Mouse (Mus musculus): ENCODE measurements around the gene Ank.

The Ank gene

DNA sequence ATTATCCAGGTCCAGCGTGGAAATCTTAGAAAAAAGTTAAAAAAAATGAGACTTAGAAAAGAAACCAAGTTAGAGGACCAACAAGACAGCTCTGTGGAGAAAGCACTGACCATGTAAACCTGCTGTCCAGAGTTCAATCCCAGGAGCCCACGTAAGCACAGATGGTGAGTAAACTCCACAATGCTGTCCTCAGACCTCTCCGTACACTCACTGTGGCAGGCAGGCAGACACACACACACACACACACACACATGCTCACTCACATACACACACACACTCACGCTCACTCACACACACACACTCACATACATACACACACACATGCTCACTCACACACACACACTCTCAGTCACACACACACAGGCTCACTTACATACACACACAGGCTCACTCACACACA, 146.8 kb downstream of the Ank start:
- DNase-seq, result no peak

DNA sequence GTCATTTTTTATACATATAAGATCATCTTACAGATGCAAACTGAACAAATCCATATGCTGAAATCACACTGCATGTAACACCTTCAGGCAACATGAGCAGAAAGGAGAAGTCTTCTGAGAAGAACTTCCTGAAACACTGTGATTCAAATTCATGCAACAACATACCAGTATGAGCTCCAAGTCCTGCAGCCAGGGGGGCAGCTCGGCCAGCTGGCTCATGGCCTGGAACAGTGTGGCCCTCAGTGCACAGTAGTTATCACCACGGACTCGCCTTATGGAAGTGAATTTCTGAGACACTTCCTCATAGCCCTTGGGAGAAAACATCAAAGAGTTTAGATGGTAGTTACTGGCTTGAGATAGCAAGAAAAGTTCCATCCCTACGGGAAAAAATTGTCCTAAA, 149.7 kb downstream of the Ank start:
- no peak for DNase-seq

DNA sequence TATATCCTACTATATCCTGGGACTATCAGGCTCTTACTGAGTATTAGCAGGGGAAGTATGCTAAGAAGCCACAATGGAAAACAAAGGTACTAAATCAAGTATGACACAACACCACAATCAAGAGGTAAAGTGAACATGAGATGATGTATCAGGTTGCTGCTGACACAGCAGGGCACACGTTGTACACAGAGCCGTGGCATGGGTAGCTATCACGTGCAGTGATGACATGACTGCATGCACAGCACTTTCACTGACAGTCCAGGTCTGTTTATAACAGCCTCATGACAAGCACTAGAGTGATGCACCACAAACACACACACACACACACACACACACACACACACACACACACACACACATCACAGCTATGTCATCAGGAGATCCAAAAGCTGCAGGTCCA, 150.8 kb downstream of the Ank start:
- no peak for DNase-seq

DNA sequence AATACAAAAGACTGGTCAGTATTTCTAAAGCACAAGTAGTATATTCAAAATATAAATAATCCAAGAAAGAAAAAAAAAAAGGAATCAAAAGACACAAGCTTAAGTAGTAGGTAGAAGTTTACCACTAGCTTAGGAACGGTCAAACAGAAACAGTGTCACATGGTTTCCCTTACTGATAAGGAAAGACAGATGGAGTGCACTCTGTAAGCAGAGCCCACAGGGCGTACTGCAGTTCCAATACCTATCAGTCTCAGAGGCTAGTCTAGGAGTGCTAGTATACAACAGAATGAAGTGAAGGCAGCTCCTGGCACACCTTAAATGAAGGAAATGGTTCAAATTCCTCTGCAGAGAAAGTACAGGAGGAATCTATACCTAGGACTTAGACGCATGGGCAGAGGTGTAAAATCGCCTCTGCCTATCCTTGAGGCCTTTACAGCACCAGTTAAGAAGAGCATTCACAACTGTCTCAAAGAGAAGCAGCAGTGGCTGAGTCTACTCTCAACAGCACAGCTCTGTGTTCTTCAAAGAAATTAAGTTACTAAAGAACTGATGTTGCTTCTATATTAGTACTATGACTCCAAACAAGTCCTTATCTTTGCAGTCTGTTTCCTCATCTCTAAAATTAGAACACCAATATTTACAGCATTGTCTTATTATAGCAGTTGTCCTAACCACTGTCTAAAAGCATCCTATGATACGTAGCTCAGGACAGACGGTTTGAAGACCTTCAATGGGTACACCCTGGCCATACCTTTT, 152.5 kb downstream of the Ank start:
- no peak for DNase-seq

DNA sequence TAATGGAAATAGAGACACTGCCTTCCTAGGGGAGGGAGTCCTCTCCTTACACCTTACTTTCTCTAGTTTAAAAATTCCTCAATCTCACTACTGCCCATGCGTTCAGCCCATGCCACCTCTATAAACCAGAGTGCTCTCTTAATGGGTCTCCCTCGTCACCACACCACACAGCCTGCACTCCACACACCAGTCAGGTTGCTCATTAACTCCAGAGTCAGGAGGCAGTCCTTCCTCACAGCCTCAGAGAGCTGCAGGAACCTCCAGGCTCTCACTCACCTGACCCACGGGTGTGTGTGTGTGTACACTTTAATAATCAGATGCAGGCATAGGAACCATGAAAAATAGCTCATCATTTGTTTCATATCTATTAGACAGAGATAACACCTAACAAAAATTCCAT, 153.2 kb downstream of the Ank start:
- DNase-seq, result peak; percentile 81

DNA sequence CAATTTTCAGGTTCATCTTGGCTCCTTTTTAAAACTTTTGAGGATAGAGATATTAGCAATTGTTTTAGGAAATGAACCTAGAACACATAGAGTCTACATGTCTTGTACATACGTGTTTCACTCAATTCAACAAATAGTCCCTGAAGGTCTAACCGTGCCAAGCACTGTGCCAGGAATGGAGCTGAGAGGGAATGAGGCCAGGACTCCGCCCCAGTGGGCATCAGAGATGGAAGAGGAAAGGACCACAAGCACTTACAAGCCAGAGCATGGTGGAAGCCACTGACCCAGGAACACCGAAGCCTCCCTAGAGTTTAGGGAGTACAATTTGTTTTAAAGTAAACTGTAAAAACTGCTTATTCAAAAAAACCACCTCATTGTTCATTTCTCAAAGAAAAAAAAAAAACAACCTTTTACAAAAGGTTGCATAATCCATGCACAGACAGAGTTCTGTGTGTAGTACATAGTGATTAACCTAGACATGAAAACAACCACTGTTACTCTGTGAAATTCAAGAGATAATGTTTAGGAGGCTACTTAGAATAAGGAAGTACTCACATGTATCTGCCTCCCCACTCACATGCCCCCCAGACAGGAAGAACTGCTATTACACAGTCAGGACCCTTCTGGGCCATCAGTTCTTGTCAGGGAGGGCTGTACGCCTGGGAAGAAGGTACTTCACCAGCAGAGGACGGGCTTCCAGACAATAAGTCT, 154.2 kb downstream of the Ank start:
- peak; percentile 40 for DNase-seq

DNA sequence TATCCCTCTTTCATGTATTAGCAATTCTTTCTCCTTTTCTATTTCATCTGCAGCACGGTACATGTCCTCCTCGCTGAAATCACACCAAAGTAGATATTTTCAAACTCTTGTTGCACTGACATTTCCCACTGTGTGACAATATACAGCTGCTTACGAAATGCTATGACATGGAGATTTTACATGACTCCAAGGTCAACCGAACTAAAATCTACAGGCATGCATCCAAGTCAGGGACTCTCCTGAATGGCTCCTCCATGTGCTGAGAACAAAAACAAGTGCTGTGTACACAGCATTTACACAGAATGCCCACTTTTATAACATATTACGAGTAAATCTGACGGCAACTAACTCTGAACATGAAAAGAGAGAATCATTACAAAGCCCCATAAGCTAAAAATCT, 156.8 kb downstream of the Ank start:
- DNase-seq, result no peak

DNA sequence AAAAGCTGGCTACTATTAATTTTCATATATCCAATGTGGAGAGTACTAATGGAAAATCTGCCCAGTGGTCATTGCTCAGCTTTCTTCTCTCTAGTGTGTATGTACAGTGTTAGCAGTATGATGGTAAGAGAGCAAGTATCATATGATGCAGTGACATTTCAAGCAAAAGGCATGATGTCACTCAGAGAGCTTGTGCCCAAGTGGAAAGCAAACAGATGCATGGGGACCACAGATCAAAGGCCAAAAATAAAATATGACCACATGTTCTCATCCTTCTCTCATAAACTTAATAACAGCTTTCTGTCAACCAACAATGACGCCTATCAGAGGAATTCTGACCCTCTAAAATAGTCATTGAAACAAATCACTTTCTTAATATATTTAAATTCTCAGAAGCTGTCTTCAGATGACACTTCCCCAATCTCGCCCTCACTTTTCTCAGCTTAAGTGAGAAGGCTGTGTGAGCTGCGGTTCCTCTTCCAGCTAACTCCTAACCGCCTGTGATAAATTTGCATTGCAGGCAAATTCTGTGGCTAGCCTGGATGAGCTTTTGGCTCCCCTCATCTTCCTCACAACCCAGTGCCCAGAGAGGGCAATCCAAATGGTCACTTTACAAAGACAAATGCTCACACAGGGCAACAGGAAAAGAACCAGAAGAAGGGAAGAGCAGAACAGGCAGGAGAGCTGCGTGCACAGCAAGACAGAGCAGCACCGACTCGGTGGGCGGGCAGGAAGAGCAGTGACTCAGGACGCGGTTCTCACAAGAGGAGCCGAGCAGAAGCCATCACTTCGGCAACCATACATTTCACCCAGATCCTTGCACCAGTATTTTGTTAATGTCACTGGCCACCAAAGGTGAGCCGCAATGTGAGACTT, 158.8 kb downstream of the Ank start:
- no peak for DNase-seq

DNA sequence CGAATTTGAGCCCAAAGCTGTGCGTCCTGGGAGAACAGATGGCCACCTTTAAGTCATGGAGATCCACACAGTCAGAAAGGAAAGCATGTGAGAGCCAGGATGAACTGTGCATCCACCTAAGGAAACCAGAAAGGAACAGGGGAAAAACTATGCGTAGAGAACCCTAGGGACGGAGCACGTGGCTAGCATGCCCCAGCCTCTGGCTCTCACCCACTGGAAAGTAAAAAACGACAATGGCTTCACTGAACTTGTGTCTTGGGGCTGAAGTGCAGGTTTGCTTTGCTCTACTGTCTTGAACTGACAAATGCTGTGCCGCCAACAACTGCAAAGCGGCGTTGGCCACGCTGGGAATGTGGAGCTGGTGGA, 159.4 kb downstream of the Ank start:
- DNase-seq, result no peak

DNA sequence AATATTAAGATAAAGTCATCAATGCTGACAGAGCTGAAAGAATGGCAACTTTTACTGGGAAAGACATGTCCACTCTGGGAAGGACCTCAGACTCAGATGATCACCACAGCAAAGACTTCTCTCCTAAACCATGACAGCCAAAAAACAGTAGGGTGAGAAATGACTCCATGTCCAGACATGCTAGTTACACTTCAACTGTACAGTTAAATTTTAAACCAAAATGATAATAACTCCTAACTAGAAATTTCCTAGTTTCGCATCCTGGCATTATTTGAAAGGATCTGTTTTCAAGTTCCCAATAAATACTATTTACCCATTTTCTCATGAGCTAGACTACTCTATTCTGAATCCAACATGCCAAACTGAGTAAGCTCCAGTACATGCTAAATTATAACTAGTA, 159.8 kb downstream of the Ank start:
- no peak for DNase-seq

DNA sequence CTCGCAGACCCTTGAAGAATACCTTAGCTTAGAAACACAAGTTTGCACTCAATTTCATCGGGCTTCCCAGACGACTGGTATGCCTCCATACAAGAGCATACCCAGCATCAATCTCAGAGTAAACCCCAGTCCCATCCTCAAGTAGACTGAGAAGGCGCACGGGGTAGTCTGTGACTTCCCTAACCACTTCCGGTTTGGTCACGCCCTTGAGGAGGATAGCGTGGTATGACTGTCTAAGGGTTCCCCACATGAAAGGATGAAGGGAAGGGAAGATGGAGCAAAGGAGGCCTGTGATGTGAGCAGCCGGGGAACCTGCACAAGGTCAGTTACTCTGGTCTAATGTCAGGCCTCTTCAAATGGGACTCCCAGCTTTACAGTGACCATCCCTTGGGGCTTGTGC, 161.3 kb downstream of the Ank start:
- DNase-seq, result no peak

DNA sequence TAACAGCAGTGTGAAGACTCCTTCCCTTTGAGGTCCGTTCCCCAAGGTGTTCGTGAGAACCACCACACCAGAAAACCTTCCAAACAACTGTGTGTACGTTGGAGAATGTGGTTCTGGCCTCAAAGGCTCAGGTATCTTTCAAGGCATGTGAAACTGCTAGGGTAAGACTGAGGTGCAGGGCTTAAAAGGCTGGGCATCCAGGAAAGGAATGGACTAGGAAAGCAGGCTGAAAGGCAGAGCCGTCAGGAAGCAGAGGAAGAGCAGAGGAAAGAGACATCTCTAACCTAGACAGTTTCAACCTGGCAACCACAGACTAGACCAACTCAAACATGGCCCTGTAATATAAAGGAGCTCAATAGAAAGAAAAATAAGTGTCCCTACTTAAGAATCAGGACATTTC, 162.6 kb downstream of the Ank start:
- no peak for DNase-seq

DNA sequence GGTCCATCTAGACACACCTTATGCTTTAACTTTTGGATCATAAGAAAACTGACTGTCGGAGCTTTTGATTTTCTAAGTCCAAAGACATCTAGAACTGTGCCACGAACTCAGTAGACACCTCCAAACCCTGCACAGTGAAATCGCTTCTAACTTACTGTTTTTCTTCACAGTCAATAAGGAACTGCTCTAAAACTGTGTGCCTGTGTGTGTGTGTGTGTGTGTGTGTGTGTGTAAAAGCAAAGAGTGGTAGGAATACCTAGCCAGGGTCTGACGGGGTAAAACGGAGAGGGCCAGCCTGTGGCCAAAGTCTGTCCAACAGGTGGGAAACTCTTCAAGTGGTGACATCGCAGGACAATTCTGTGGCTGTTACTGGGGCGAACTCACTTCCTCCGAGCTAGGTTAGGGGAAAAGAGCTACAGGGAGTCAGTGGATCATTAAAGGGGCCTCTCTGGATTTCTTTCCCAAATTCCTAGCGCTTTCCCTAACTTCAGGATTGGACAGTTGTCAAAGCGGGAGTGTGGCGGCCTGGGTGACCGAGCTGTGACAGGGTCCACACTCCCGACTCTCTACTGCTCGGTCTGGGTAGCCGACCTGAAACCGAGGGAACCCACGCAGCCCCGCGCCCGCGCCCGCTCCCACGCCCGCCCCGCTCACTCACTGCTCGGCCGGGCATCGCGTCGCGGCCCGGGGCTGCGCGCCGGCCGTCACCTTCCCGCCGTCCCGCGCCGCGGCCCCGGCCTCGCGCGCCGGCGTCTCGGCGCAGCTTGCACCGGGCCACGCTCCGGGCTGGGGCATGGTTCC, 163.5 kb downstream of the Ank start:
- no peak for DNase-seq

DNA sequence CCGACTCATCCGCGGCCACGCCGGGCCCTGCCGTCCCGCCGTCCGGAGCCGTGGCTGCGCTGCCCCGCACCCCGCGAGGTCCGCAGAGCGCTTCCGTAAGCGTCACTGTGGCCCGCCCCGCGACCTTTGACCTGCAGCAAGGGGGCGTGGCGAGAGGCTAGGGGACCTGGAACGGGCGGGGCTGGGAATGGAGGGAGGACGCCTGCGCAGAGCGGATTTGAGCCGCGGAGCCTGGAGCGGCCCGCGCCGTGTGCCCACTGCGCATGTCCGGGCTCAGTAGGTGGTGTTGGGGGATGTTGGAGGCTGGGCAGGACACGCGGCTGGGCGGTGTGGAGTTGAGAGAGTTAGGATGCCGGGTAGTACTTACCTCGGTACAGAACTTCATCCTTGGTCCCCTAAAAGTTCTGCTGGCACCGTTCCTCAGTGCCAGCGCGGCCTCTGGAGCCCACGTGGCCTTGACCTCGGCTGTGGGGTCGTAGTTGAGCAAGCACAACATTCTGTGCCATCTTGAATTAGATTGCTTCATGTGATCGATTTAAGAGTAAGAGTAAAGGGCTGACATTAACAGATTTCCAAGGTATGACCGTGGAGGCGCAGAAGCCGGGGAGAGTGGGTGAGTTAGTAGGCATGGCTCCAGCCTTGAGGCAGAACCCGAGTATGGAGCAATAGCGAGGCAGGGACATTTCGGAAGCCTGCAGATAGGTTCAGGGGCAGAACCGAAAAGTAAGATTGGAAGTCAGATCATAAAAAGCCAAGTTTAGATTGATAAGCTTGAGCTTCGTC, 164.3 kb downstream of the Ank start, which contains the start of gene Otulin:
Gene Otulin (minus strand): TSS at position 93 of the 783 bp plus-strand sequence.
- peak; percentile 97 for DNase-seq

DNA sequence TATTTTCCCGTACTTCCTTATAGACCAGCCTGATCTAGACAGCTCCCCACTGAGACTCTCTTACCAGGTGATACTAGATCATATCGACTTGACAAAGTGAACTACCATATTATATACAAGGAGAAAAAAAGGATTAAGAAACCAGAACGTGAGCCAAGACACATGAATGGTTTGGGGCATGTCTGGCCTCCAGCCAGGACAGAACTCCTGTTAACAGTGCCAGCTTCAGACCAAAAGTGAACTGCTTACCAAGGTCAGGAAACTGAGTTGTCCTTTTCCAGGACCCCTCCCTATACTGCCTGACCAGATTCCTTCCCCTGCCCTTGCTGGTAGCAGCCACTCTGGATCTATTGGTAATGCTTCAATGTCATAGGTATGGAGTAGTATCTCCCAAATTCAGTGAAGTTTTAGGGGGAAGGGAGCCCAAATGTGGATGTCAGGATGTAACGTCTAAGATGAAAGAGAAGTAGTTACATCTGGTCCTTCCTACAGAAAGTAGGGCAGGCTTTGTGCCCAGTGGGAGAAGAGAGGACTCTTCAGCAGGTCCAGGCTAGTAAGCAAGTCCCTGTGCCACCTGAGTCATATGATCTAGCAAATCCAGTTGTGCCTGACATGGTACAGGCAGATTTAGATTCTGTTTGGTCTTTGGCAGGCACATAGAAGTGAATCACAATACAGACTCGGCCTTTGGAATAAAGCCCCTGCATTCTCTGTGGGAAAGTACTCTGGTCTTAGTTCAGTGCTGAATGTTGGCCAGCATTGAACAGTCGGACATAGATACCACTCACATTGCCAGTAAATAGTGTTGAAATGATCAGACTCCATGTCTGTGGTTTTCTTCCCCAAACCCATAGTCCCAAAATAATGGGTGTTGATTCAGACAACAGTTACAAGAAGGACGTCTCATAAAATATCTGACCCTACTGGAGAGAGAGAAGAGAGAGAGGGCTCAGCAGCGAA, 167.7 kb downstream of the Ank start:
- DNase-seq, result peak; percentile 44

DNA sequence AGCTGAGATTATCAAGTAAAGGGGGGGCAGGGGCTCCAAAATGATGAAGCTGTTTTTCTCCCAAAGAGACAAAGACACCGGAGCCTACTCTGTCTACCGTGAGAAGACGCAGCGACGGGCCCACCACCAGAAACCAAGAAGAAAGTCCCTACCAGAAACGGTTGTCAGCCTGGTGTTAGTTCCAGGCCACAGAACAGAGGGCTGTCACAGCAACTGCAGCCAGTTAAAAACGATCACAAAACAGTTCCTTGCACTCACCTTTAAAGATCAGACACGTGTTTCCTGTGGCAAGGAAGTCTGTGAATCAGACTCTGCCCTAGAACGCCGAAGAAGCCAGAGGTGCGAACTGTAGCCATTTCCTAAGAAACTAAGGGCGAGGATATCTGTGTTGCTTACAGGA, 174.7 kb downstream of the Ank start:
- DNase-seq, result no peak

DNA sequence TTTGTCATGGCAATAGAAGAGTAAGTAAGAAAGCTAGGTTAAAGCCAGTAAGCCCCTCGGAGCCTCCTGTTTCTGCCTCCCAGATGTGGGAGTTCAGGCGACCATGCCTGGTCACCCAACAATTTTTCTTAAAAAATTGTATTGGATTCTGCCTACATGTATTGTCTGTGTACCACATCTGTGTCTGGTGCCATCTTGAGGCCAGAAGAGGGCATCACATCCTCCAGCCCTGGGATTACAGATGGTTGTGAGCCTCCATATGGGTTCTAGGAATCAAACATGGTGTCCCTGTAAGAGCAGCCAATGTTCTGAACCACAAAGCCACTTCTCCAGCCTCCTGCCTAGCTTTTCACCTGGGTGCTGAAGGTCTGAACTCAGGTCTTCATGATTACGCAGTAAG, 176.4 kb downstream of the Ank start:
- DNase-seq, result peak; percentile 54

All from kidney, adult 11 months (tissue).